Mouse (Mus musculus) erythroblast, embryonic 14.5 days (primary cell): ENCODE data around the gene Mrpl54.

Experiments
- GATA1 ChIP-seq: IDR thresholded peaks from 2 replicates; pipeline ENCODE4 v1.6.1; 2012; ENCODE audit warnings: low read length, inconsistent platforms, mixed read lengths
- TAL1 ChIP-seq: IDR thresholded peaks from 3 replicates; pipeline ENCODE4 v1.6.1; 2012; ENCODE audit warnings: low read length, inconsistent platforms, mixed read lengths

DNA sequence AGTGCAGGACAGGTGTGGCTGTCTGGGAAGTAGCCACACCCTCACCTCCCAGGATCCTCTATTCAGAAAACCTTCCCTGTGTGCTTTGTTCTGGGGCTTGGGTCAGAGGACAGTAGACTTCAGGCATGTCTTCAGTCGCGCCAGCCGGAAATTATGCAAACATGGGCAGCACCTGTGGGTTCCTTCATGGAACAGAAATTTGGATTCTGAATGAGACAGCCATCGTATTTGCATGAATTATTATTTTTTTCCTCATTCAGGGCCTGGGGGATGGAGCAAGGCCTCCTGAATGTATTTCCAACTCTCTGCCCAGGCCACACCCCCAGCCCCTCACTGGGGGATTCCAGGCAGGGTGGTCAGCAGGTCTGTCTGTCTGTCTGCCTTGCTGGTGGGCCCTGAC, 5.7 kb downstream of the Mrpl54 start:
- TF ChIP-seq GATA1: no peak
- TF ChIP-seq TAL1: no peak
